Mouse (Mus musculus): ENCODE measurements around the gene Hoxd10.

The Hoxd10 gene

GRCm38 (mm10) chr2:74730331-74730730 lies 38.6 kb downstream of the Hoxd10 start:
- no peak for DNase-seq (ENCODE audit: low read depth, low spot score)

- DNase-seq (ENCODE audit: low read depth, low spot score): no peak
Measured at GRCm38 (mm10) chr2:74731055-74731454, 39.3 kb downstream of the Hoxd10 start.

- no peak for DNase-seq (ENCODE audit: low read depth, low spot score)
Measured at GRCm38 (mm10) chr2:74731799-74732512, 40.2 kb downstream of the Hoxd10 start.

- no peak for DNase-seq (ENCODE audit: low read depth, low spot score)
Measured at GRCm38 (mm10) chr2:74732513-74733316, 41.0 kb downstream of the Hoxd10 start.

- DNase-seq (ENCODE audit: low read depth, low spot score): no peak
Measured at GRCm38 (mm10) chr2:74733317-74733661, 41.6 kb downstream of the Hoxd10 start.

GRCm38 (mm10) chr2:74733765-74734164 lies 42.0 kb downstream of the Hoxd10 start:
- DNase-seq (ENCODE audit: low read depth, low spot score): no peak

GRCm38 (mm10) chr2:74734451-74734850 lies 42.7 kb downstream of the Hoxd10 start:
- no peak for DNase-seq (ENCODE audit: low read depth, low spot score)

GRCm38 (mm10) chr2:74734996-74735811 lies 43.5 kb downstream of the Hoxd10 start:
- DNase-seq (ENCODE audit: low read depth, low spot score): no peak

GRCm38 (mm10) chr2:74735851-74736687 lies 44.3 kb downstream of the Hoxd10 start:
- DNase-seq (ENCODE audit: low read depth, low spot score): no peak

GRCm38 (mm10) chr2:74736688-74737577 lies 45.2 kb downstream of the Hoxd10 start:
- no peak for DNase-seq (ENCODE audit: low read depth, low spot score)

- no peak for DNase-seq (ENCODE audit: low read depth, low spot score)
Measured at GRCm38 (mm10) chr2:74737578-74738070, 45.9 kb downstream of the Hoxd10 start.

- no peak for DNase-seq (ENCODE audit: low read depth, low spot score)
Measured at GRCm38 (mm10) chr2:74738623-74739475, 47.1 kb downstream of the Hoxd10 start.

- no peak for DNase-seq (ENCODE audit: low read depth, low spot score)
Measured at GRCm38 (mm10) chr2:74739476-74739800, 47.7 kb downstream of the Hoxd10 start.

GRCm38 (mm10) chr2:74739869-74740268 lies 48.1 kb downstream of the Hoxd10 start:
- no peak for DNase-seq (ENCODE audit: low read depth, low spot score)

GRCm38 (mm10) chr2:74740311-74741091 lies 48.8 kb downstream of the Hoxd10 start:
- no peak for DNase-seq (ENCODE audit: low read depth, low spot score)

- DNase-seq (ENCODE audit: low read depth, low spot score): no peak
Measured at GRCm38 (mm10) chr2:74741252-74741978, 49.7 kb downstream of the Hoxd10 start.

- DNase-seq (ENCODE audit: low read depth, low spot score): no peak
Measured at GRCm38 (mm10) chr2:74741979-74742277, 50.2 kb downstream of the Hoxd10 start.

All from brain, embryonic 18.5 days (tissue).